Mouse (Mus musculus) lung, adult 2 months (tissue): Measurements from ENCODE around the gene Rheb.
"Not testable (repeated sequence)": the region's sequence is repeated elsewhere in the genome, so short reads cannot be mapped to it uniquely, and the experiment has no call there.

Source experiments
- CTCF ChIP-seq: fragments of 200-500 bp; IDR thresholded peaks from 2 replicates; pipeline ENCODE4 v1.5.1; 2011; ENCODE audit warnings: mild to moderate bottlenecking, low read length, control low read depth; ENCODE audit not compliant: insufficient read depth
- POLR2A ChIP-seq: fragments of 200-500 bp; IDR thresholded peaks from 2 replicates; pipeline ENCODE4 v1.6.1; 2011; ENCODE audit warnings: low read depth, mild to moderate bottlenecking, control low read depth, low read length, borderline replicate concordance; ENCODE audit errors: extremely low read depth

- TF ChIP-seq CTCF, POLR2A: not testable (repeated sequence)
Measured at GRCm38 (mm10) chr5:24774549-24774948, 67.9 kb downstream of the Rheb start.
